Mouse (Mus musculus) CH12.LX (cell line): ENCODE measurements at regions not wholly inside any gene's neighbourhood (a gene's known extent, or its start where the extent isn't known, plus 50 kb on each side); places are given as distances from the start of the nearest gene placed in this dataset.

ENCODE experiments used
- DNase-seq: peaks from one replicate; pipeline ENCODE4 v3.0.0-alpha.2; 2013; ENCODE audit errors: extremely low read depth
- H3K27ac ChIP-seq: 2 replicates; pipeline ENCODE4 v1.5.1; 2012; ENCODE audit warnings: low read depth, mild to moderate bottlenecking, control low read depth, moderate library complexity; ENCODE audit not compliant: insufficient read depth
- H3K27me3 ChIP-seq: replicated peaks from 2 replicates; pipeline ENCODE3; 2012; ENCODE audit warnings: inconsistent platforms
- H3K36me3 ChIP-seq, 2 experiments: replicated peaks in 1 of 2; 2 replicates each; pipeline versions ENCODE3 to v1.6.1; 2012; ENCODE audit warnings: inconsistent platforms in 1 of 2, low read length in 1 of 2, mild to moderate bottlenecking in 1 of 2, mixed read lengths in 1 of 2, moderate library complexity in 1 of 2; ENCODE audit not compliant: control insufficient read depth in 1 of 2, insufficient read depth in 1 of 2
- H3K4me1 ChIP-seq, 2 experiments: 2 replicates each; pipeline ENCODE4 v1.6.1; 2012; ENCODE audit warnings: inconsistent platforms in 1 of 2, moderate library complexity in 1 of 2; ENCODE audit not compliant: insufficient read depth in 2 of 2, control insufficient read depth in 1 of 2
- H3K4me2 ChIP-seq: 2 replicates; pipeline ENCODE4 v1.6.1; 2012; ENCODE audit warnings: low read depth, mild to moderate bottlenecking, control low read depth; ENCODE audit not compliant: poor library complexity, insufficient read depth, severe bottlenecking
- H3K4me3 ChIP-seq, 3 experiments: fragments of 150-350 bp in 1 of 3; sonication (generic) in 1 of 3; replicated peaks in 1 of 3; 2 replicates each; pipeline versions ENCODE3 to v1.5.1; 2011 to 2012; ENCODE audit warnings: low read depth in 2 of 3, low read length in 2 of 3, mild to moderate bottlenecking in 2 of 3, moderate library complexity in 2 of 3, control low read depth in 1 of 3, improper control_type of control experiment in 1 of 3, inconsistent platforms in 1 of 3, mixed read lengths in 1 of 3; ENCODE audit not compliant: poor library complexity in 1 of 3
- H3K79me2 ChIP-seq: replicated peaks from 2 replicates; pipeline ENCODE4 v1.6.1; 2012; ENCODE audit warnings: mild to moderate bottlenecking, moderate library complexity; ENCODE audit not compliant: control insufficient read depth, poor library complexity, insufficient read depth, severe bottlenecking; ENCODE audit errors: extremely low read depth
- H3K9ac ChIP-seq: 2 replicates; pipeline ENCODE4 v1.6.1; 2012; ENCODE audit warnings: low read depth, mild to moderate bottlenecking, control low read depth, moderate library complexity; ENCODE audit not compliant: insufficient read depth
- H3K9me3 ChIP-seq: replicated peaks from 2 replicates; pipeline ENCODE3; 2012; ENCODE audit warnings: low read length, inconsistent platforms, mixed read lengths
- CHD1 ChIP-seq: IDR thresholded peaks from 2 replicates; pipeline ENCODE4 v1.6.1; 2012; ENCODE audit warnings: low read depth, low read length, improper control_type of control experiment, inconsistent platforms
- E2F4 ChIP-seq: IDR thresholded peaks from 2 replicates; pipeline ENCODE4 v1.6.1; 2011; ENCODE audit warnings: low read depth, low read length, improper control_type of control experiment; ENCODE audit not compliant: insufficient replicate concordance
- EP300 ChIP-seq: IDR thresholded peaks from 2 replicates; pipeline ENCODE4 v1.6.1; 2011; ENCODE audit warnings: low read length, improper control_type of control experiment
- ETS1 ChIP-seq: conservative IDR thresholded peaks from 2 replicates; pipeline ENCODE4 v1.6.1; 2012; ENCODE audit warnings: low read depth, mild to moderate bottlenecking, inconsistent platforms, low read length, improper control_type of control experiment, moderate library complexity
- GABPA ChIP-seq: IDR thresholded peaks from 2 replicates; pipeline ENCODE4 v1.6.1; 2012; ENCODE audit warnings: low read depth, low read length, improper control_type of control experiment, inconsistent platforms; ENCODE audit not compliant: insufficient replicate concordance
- HCFC1 ChIP-seq: IDR thresholded peaks from 2 replicates; pipeline ENCODE4 v1.6.1; 2012; ENCODE audit warnings: low read depth, mild to moderate bottlenecking, inconsistent platforms, low read length, improper control_type of control experiment
- KAT2A ChIP-seq: IDR thresholded peaks from 2 replicates; pipeline ENCODE4 v1.6.1; 2012; ENCODE audit warnings: low read length, improper control_type of control experiment, inconsistent platforms; ENCODE audit not compliant: insufficient replicate concordance
- MEF2A ChIP-seq: IDR thresholded peaks from 2 replicates; pipeline ENCODE4 v1.6.1; 2014; ENCODE audit warnings: low read depth, mild to moderate bottlenecking, inconsistent platforms, low read length, improper control_type of control experiment, borderline replicate concordance
- MXI1 ChIP-seq: IDR thresholded peaks from 2 replicates; pipeline ENCODE4 v1.6.1; 2011; ENCODE audit warnings: mild to moderate bottlenecking, low read depth, low read length, improper control_type of control experiment
- NRF1 ChIP-seq: IDR thresholded peaks from 2 replicates; pipeline ENCODE4 v1.6.1; 2014; ENCODE audit warnings: low read depth, mild to moderate bottlenecking, inconsistent platforms, low read length, improper control_type of control experiment, moderate library complexity
- PAX5 ChIP-seq: IDR thresholded peaks from 2 replicates; pipeline ENCODE4 v1.6.1; 2012; ENCODE audit warnings: low read length, inconsistent platforms, mixed read lengths
- POLR2A ChIP-seq: IDR thresholded peaks from 2 replicates; pipeline ENCODE4 v1.6.1; 2011; ENCODE audit warnings: low read depth, mild to moderate bottlenecking, improper control_type of control experiment, low read length
- TCF12 ChIP-seq: IDR thresholded peaks from 2 replicates; pipeline ENCODE4 v1.6.1; 2014; ENCODE audit warnings: low read depth, mild to moderate bottlenecking, inconsistent platforms, low read length, improper control_type of control experiment
- USF1 ChIP-seq: IDR thresholded peaks from 2 replicates; pipeline ENCODE4 v1.6.1; 2014; ENCODE audit warnings: low read depth, mild to moderate bottlenecking, inconsistent platforms, low read length, improper control_type of control experiment
- USF2 ChIP-seq: conservative IDR thresholded peaks from 2 replicates; pipeline ENCODE4 v1.6.1; 2011; ENCODE audit warnings: low read depth, low read length, improper control_type of control experiment
- dilution Hi-C: fragments of 300-500 bp; cut with MboI; formaldehyde crosslinking; loops from 2 replicates; pipeline ENCODE4 v1.14.3; 2020; ENCODE audit warnings: low sequenced_read_pairs; ENCODE audit not compliant: extremely low pct_unique_long_range_greater_than_20kb, extremely low pct_ligation_motif_present
- in situ Hi-C: fragments of 300-500 bp; cut with MboI; formaldehyde crosslinking; loops from 3 replicates; pipeline ENCODE4 v1.14.3; 2019; ENCODE audit warnings: low sequenced_read_pairs, low pct_ligation_motif_present, low pct_unique_long_range_greater_than_20kb, mixed read lengths

GRCm38 (mm10) chr12:107138677-107139400 is 349.6 kb upstream of the 3110018I06Rik start:
- H3K4me2 ChIP-seq, result no peak overlapping the region
- peaks cover 87% of the 10 kb centered on the region for H3K9me3 ChIP-seq

GRCm38 (mm10) chr12:107140957-107141595 is 347.4 kb upstream of the 3110018I06Rik start:
- in situ Hi-C loops, result no loop called here
- TF ChIP-seq KAT2A (no peak), EP300 (no peak), CHD1 (no peak), USF2 (no peak), USF1 (no peak), GABPA (no peak), NRF1 (no peak), TCF12 (no peak), ETS1 (no peak)
- TF ChIP-seq, all 38 proteins: peak for 0
- dilution Hi-C loops, result no loop called here

More at GRCm38 (mm10) chr12:107138677-107139400, 349.6 kb upstream of the 3110018I06Rik start:
- in situ Hi-C loops (no loop called here), dilution Hi-C loops (no loop called here)
- H3K4me1 ChIP-seq, result no peaks in the 10 kb centered on the region
- no peak overlapping the region for H3K27ac ChIP-seq
- DNase-seq, result no peak
- H3K9ac ChIP-seq, result no peak overlapping the region
- H3K36me3 ChIP-seq, result no peaks in the 10 kb centered on the region
- no peaks in the 10 kb centered on the region for H3K79me2 ChIP-seq
- H3K4me3 ChIP-seq, result no peak overlapping the region
- TF ChIP-seq CHD1 (no peak), E2F4 (no peak), HCFC1 (no peak), USF2 (no peak), MEF2A (no peak), POLR2A (no peak), TCF12 (no peak), MXI1 (no peak), PAX5 (no peak)
- no peaks in the 10 kb centered on the region for H3K27me3 ChIP-seq

More at GRCm38 (mm10) chr12:107140957-107141595, 347.4 kb upstream of the 3110018I06Rik start:
- Histone ChIP-seq H3K79me2 (no peaks in the 10 kb centered on the region), H3K27ac (no peak overlapping the region), H3K4me2 (no peak overlapping the region), H3K27me3 (no peaks in the 10 kb centered on the region), H3K4me1 (no peaks in the 10 kb centered on the region), H3K36me3 (no peaks in the 10 kb centered on the region), H3K4me3 (no peak overlapping the region), H3K9me3 (peaks cover 93% of the 10 kb centered on the region), H3K9ac (no peak overlapping the region)
- no peak for DNase-seq
